Mouse (Mus musculus) layer of hippocampus, adult 2 months (tissue): Measurements from ENCODE around the gene Creg1. TPM values are rescaled to one million over a fixed set of nuclear protein-coding genes. Genes with fewer than 3 reads are reported as not detected.
A peak's percentile ranks its signal among the peaks of the same experiment; 100 is the strongest.

Experiments
- DNase-seq, 2 experiments: peaks; one replicate each; pipeline ENCODE4 v3.0.0; 2022; ENCODE audit warnings: low spot score in 2 of 2
- H3K27ac ChIP-seq: fragments of 200-600 bp; 2 replicates; pipeline ENCODE4 v1.8.1; 2022
- H3K4me3 ChIP-seq: fragments of 200-600 bp; 2 replicates; pipeline ENCODE4 v1.8.1; 2022; ENCODE audit warnings: mild to moderate bottlenecking
- CTCF ChIP-seq: fragments of 200-600 bp; conservative IDR thresholded peaks from 2 replicates; pipeline ENCODE4 v1.8.1; 2022; ENCODE audit warnings: antibody characterized with exemption, mild to moderate bottlenecking, moderate library complexity
- total RNA-seq, 2 experiments: library from RNA; stranded (reverse); gene quantifications; 2 replicates each; pipeline ENCODE4 v1.2.3; 2021

The Creg1 gene
- total RNA-seq, 2 experiments from 2014 or later = 23.8 to 26.4 TPM

DNA sequence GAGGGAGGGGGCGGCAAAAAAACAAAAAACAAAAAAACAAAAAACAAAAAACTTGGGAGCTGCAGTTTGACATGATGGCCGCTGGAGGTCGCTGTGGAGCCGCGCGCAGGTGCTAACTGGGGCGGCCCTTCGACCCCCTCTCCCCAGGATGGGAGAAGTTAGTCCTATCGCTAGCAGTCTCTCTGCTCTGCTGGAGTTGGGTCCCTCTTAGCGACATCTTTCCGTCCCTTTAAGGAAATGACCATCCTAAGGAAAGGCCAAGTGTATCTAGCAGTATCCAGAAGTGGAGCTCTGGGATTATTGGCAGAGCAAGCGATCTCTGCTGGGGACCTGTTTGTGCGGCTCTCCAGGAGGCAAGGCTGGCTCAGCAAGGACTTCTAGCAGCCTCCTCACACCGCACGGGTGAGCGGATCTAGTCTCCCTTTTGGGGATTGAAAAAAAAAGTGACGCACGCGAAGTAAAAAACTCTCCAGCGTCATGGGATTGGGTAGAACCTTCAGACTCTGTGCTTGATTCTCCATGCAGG is 17.1 kb downstream of the Creg1 start:
- peak in 1 of 2 experiments; percentile 20 for DNase-seq
- H3K4me3 ChIP-seq = peak overlapping the region; percentile 41

DNA sequence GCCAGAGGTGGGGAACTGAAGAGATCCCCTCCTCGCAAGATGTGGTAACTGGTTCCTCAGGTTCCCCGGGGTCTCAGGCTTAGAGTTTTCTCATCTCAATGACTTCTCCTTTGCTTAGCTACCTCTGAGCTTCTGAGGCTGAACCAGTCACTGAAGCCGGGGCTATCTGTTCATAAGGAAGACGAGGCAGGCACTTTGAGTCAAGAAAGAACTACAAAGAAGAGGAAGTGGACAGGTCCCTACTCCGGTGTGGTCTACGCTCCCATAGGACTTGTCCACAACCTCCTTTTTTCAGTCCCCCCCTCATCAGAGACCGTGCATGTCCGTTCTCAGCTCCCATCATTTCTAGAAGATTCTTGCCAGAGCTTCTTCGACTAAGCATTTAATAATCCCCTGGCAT is 17.9 kb downstream of the Creg1 start:
- Histone ChIP-seq H3K4me3 (no peak overlapping the region), H3K27ac (no peak overlapping the region)
- no peak for TF ChIP-seq CTCF
- no peak for DNase-seq

More for the DNA sequence above, 17.1 kb downstream of the Creg1 start:
- H3K27ac ChIP-seq = no peak overlapping the region
- TF ChIP-seq CTCF = peak; percentile 93

DNA sequence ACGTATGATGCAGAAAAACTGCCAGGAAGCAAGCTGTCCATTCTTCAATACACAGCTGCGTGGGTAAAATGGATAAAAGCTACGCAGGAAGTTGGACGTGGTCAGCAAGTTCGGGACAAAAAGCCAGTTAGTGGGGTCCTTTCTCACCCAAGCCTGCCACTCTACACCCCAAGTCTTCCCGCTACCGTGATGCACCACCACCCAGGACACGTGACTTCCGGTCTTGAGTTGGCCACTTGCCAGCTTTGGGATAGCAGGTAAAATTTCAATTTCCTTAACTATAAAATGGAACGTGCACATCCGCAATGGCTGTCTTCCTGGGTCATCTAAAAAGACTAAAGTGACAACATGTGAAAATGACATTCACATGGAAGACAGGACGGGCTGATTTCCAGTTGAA is 18.4 kb downstream of the Creg1 start:
- DNase-seq = no peak
- no peak overlapping the region for H3K4me3 ChIP-seq
- TF ChIP-seq CTCF = no peak
- H3K27ac ChIP-seq = no peak overlapping the region

DNA sequence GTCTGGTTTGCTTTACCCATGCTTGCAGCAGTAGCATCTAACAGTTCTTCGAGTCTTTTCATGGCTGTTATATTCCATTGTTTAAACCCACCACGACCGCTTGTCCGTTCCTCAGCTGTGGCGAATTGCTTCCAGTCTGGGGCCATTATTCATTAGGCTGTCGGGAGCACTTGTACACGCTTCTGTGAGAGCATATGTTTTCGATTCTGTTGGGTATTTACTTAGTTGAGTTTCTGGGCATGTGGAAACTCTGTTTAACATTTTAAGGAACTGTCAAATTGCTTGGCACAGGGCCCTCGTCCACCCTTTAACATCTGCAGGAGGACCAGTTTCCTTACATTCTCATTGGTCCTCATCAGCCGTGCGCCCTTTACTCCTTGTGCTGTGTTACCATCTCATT is 22.8 kb downstream of the Creg1 start:
- Histone ChIP-seq H3K4me3 (no peak overlapping the region), H3K27ac (no peak overlapping the region)
- no peak for DNase-seq
- no peak for TF ChIP-seq CTCF

DNA sequence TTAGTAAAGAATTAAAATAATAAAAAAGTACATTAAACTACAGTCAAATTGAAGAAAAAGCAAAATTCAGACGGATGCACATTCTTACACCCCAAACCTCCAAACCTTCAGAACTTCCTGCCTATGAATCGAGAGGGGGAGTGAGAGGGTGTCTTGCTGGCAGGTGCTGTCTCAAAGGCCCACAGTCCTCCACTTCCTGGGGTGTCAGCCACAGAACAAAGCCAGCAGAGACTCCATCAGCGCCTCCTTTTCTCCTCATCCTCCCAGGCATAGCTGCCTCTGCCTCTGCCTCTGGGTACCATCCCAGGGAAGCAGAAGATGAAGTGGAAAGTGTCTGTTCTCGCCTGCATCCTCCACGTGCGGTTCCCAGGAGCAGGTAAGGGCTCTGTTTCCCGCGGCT is 25.0 kb downstream of the Creg1 start, which contains the start of gene Cd247:
TSS of gene Cd247 (plus strand) at position 171 of the 400 bp plus-strand sequence.
- no peak within 1 kb of the TSS for H3K27ac ChIP-seq
- no peak for DNase-seq
- TF ChIP-seq CTCF = no peak
- no peak within 1 kb of the TSS for H3K4me3 ChIP-seq

DNA sequence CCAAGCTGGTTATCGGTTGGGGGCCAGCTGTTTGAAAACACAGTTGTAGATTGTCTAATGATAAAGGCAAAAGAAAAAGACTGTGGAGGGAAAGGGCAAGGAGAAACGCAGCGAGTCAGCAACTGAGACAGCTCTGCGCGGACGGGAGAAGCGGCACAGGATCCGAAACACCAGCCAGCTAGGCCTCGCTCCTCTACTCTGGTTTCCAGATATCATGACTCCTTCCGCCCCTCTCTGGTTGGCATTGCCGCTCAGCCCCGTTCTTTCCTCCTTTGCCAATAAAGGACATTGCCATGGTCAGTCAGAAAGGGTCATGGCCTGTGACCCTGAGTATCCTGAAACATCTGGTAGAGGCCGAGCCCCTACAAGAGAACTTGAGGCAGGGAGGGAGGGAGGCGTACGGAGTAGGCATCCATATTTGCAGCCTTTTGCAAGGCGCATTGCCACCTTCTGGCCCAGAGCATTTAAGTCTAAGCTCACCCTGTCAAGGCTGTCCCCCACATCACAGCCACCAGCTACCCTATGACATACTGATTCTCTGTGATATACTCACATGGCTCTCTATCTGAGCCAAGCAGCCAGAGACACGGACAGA is 25.6 kb downstream of the Creg1 start:
- no peak for TF ChIP-seq CTCF
- no peak for DNase-seq
- Histone ChIP-seq H3K4me3 (no peak overlapping the region), H3K27ac (no peak overlapping the region)

DNA sequence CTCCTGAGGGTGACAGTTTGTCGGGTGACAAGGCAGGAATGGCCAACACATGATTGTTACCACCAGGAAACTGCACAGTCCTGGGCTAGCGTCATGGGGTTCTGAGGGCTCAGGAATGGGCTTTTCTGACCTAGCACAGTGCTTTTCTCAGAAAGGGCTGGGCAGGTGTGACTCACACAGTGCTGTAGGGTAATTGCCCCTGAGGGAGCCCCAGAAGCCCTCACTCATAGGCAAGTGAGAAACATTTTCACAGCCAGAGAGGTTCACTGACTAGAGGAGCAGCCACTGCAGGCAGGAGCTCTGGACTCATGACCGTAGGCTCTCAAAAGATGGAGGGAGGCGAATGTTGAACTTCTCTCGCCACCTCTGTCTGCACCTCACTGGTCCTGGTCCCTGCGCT is 26.4 kb downstream of the Creg1 start:
- no peak for TF ChIP-seq CTCF
- no peak for DNase-seq
- no peak overlapping the region for H3K27ac ChIP-seq
- H3K4me3 ChIP-seq = no peak overlapping the region

DNA sequence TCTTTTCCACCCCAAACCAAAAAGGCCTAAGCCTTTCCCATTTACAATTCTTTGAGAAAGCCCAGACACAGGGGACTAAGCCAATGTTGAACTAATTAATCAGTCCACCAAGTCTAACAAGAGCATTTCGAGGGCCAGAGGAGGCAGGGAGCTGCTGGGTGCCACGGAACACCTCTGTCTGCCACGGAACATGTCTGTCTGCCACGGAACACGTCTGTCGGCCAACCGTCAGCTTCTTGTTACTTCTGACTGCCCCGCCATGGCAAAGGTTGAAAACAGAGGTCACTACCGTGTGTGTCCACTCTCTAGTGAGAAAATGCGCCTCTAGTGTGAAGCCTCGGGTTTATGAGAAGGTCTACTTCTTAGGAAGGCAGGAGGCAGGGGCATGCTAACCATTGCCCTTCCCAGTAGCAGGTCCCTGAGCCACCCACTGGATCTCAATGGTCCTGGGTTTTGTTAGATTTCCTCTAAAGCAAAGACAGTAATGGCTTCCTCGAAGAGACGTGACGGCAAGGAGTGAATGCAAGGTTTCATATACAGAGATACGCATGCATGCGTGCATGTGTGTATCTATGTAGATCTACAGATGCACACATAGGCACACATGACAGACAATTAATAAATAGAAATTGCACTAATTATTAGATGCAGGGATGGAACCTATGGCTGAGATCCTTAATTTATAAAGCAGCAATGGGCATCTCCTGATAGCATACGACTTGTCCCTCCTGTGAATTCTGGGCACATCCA is 27.1 kb downstream of the Creg1 start:
- Histone ChIP-seq H3K4me3 (no peak overlapping the region), H3K27ac (no peak overlapping the region)
- no peak for TF ChIP-seq CTCF
- DNase-seq = no peak

DNA sequence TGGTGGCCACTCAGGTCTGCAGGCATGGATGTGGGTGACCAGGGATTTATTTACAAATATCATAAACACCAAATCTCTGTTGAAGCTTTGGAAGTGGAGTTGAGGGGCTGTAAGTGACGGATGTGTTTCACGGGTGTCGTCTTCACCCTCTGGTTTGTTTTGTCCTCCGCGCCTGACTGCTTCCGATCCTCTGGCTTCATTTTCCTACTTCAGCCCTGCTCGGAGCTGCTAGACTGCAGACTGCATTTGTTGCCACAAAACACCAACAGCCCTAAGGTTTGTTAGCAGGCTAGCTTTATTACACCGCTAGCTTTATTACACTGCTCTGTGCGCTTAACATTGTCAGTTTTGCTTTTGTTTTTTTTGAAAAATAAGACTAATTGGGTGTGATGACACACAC is 27.9 kb downstream of the Creg1 start:
- DNase-seq = no peak
- no peak overlapping the region for H3K4me3 ChIP-seq
- H3K27ac ChIP-seq = no peak overlapping the region
- TF ChIP-seq CTCF = no peak

DNA sequence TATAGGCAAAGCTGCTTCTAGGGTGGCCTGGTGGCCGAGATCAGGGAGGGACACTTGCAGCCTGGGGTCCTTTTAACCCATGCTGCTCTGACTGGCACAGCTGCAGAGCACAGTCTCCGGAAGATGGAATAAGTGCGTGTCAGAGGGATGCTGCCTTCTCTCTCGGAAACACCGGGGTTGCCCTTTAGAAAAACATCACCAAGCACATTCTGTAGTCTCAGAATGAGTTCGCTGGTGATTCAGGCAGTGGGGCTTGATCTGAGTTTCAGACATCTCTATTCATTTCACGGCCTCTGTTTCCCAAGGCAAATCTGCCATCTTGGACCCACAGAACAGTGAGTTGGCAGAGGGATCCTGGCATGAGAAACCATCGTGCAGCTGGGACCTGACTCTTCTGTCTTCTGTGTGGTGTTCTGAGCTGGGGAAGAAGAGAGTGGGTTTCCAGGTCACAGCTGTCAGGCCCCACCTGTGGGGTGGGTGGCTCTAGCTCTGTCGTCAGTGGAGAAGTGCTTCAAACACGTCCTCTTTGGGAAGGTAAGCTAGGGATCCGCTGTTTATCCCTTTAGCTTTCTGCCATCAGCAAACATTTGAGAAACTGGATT is 38.3 kb downstream of the Creg1 start:
- DNase-seq = no peak
- no peak for TF ChIP-seq CTCF
- Histone ChIP-seq H3K4me3 (no peak overlapping the region), H3K27ac (no peak overlapping the region)

DNA sequence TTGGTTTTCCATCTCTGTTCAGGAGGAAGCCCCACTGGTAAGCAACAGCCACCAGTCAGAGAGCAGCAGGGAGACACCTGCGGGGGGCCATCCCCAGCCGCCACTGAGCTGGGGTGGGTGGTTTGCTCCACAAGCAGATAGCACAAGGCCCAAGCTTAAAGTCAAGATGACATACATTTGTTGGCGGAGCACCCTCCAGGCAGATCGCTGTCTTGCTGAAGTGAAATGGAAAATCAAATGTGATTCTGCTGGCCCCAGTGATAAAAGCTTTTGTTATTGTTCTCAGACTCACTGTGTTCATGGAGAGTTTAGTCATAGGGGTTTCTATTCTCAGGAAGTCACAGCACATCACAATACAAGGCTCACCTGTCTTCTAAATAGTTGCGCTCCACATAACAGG is 39.6 kb downstream of the Creg1 start:
- no peak for TF ChIP-seq CTCF
- no peak overlapping the region for H3K4me3 ChIP-seq
- DNase-seq = no peak
- no peak overlapping the region for H3K27ac ChIP-seq

DNA sequence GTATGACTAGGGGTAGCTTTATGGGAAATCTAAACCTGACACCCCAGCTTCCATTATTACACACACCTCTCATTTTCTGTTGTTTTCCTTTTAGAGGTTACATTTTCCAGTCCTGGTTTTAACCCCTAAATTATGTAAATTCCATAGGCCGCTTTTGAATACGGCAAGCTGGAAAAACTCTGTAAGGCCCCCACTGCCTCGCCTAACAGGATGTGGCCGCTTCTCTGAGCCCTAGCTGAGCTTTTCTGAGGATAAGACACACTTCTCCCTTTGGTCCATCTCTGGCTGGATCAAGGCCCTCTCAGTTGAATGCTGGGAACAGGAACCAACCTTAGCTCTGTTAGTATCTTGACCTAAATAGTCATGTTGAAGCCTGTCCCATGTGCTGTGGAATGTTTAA is 40.6 kb downstream of the Creg1 start:
- DNase-seq = no peak
- TF ChIP-seq CTCF = no peak
- no peak overlapping the region for H3K4me3 ChIP-seq
- H3K27ac ChIP-seq = no peak overlapping the region

DNA sequence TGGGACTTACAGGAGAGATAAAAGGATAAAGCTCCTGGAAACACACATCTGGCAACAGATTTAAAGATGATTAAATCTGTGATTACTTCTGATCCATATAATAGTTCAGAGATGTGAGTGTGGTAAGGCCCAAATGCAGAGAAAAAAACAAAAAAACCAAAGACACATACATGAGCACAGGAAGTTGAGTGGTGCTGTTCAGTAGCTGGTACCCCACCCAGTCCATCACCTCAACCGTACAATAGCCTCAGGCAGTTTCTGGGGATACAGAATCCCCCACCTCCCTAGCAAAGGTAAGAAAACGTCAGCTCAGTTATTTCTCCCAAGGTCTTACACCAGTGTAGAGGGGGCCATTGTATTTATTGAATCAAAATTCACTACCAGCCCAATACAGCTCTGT is 47.1 kb downstream of the Creg1 start:
- TF ChIP-seq CTCF = no peak

More for the DNA sequence above, 47.1 kb downstream of the Creg1 start:
- Histone ChIP-seq H3K27ac (no peak overlapping the region), H3K4me3 (no peak overlapping the region)
- DNase-seq = no peak
